Mouse (Mus musculus) testis, adult 2 months (tissue): ENCODE measurements at regions not wholly inside any gene's neighbourhood (a gene's known extent, or its start where the extent isn't known, plus 50 kb on each side); places are given as distances from the start of the nearest gene placed in this dataset.

ENCODE experiments used
- H3K27ac ChIP-seq: fragments of 200-500 bp; 2 replicates; pipeline ENCODE4 v1.5.1; 2012; ENCODE audit warnings: low read depth, low read length; ENCODE audit not compliant: control insufficient read depth, insufficient read depth
- H3K27me3 ChIP-seq: fragments of 200-500 bp; 2 replicates; pipeline ENCODE4 v1.6.1; 2012; ENCODE audit warnings: mild to moderate bottlenecking, low read length, moderate library complexity; ENCODE audit not compliant: control insufficient read depth, insufficient read depth
- H3K36me3 ChIP-seq: fragments of 200-500 bp; 2 replicates; pipeline ENCODE4 v1.6.1; 2012; ENCODE audit warnings: mild to moderate bottlenecking, low read length; ENCODE audit not compliant: control insufficient read depth, insufficient read depth
- H3K4me1 ChIP-seq: fragments of 200-500 bp; 2 replicates; pipeline ENCODE4 v1.6.1; 2012; ENCODE audit warnings: low read length; ENCODE audit not compliant: control insufficient read depth, insufficient read depth
- H3K4me3 ChIP-seq: fragments of 200-500 bp; 2 replicates; pipeline ENCODE4 v1.5.1; 2012; ENCODE audit warnings: low read depth, mild to moderate bottlenecking, low read length, moderate library complexity, mixed read lengths; ENCODE audit not compliant: control insufficient read depth
- CTCF ChIP-seq: fragments of 200-500 bp; IDR thresholded peaks from 2 replicates; pipeline ENCODE4 v1.5.1; 2012; ENCODE audit warnings: low read depth, mild to moderate bottlenecking, inconsistent platforms, low read length, moderate library complexity; ENCODE audit not compliant: control insufficient read depth, insufficient read depth, insufficient replicate concordance
- POLR2A ChIP-seq: fragments of 200-500 bp; IDR thresholded peaks from 2 replicates; pipeline ENCODE4 v1.6.1; 2012; ENCODE audit warnings: low read depth, mild to moderate bottlenecking, inconsistent platforms, low read length, moderate library complexity; ENCODE audit not compliant: control insufficient read depth

GRCm38 (mm10) chr14:61665815-61666214 lies 58.6 kb downstream of the Kcnrg start:
- H3K4me3 ChIP-seq, result no peak overlapping the region
- H3K27me3 ChIP-seq, result no peaks in the 10 kb centered on the region
- no peak overlapping the region for H3K27ac ChIP-seq
- H3K4me1 ChIP-seq, result no peaks in the 10 kb centered on the region
- H3K36me3 ChIP-seq, result no peaks in the 10 kb centered on the region
- TF ChIP-seq CTCF, result no peak

- Histone ChIP-seq H3K4me1 (no peaks in the 10 kb centered on the region), H3K4me3 (no peak overlapping the region), H3K36me3 (no peaks in the 10 kb centered on the region), H3K27me3 (no peaks in the 10 kb centered on the region), H3K27ac (no peak overlapping the region)
- TF ChIP-seq POLR2A (no peak), CTCF (no peak)
These were observed 65.9 kb downstream of the Kcnrg start for GRCm38 (mm10) chr14:61673184-61673583.

- H3K36me3 ChIP-seq, result no peaks in the 10 kb centered on the region
- no peak for TF ChIP-seq CTCF
- no peak for TF ChIP-seq POLR2A
- peaks cover 14% of the 10 kb centered on the region for H3K4me1 ChIP-seq
- no peak overlapping the region for H3K27ac ChIP-seq
- no peaks in the 10 kb centered on the region for H3K27me3 ChIP-seq
- H3K4me3 ChIP-seq, result no peak overlapping the region
These were observed 70.8 kb downstream of the Kcnrg start for GRCm38 (mm10) chr14:61678107-61678506.

GRCm38 (mm10) chr14:61680818-61681707 lies 73.8 kb downstream of the Kcnrg start:
- Histone ChIP-seq H3K36me3 (no peaks in the 10 kb centered on the region), H3K27me3 (no peaks in the 10 kb centered on the region), H3K4me1 (peaks cover 16% of the 10 kb centered on the region), H3K4me3 (peak overlapping the region; percentile 91), H3K27ac (peak overlapping the region; percentile 91)
- peak; percentile 17; the same call in 1 of the 2 replicates for TF ChIP-seq CTCF
- peak; percentile 63 for TF ChIP-seq POLR2A

- TF ChIP-seq CTCF (no peak), POLR2A (no peak)
- Histone ChIP-seq H3K4me1 (peaks cover 21% of the 10 kb centered on the region), H3K36me3 (no peaks in the 10 kb centered on the region), H3K4me3 (peak overlapping the region; percentile 91), H3K27me3 (peaks cover 1% of the 10 kb centered on the region; the same call in 1 of the 2 replicates), H3K27ac (peak overlapping the region; percentile 91)
These were observed 74.7 kb downstream of the Kcnrg start for GRCm38 (mm10) chr14:61681708-61682701.

- H3K27ac ChIP-seq, result peak overlapping the region; percentile 90
- no peaks in the 10 kb centered on the region for H3K36me3 ChIP-seq
- peak overlapping the region; percentile 91 for H3K4me3 ChIP-seq
- peaks cover 23% of the 10 kb centered on the region for H3K4me1 ChIP-seq
- TF ChIP-seq POLR2A (no peak), CTCF (no peak)
- H3K27me3 ChIP-seq, result peaks cover 2% of the 10 kb centered on the region; the same call in 1 of the 2 replicates
These were observed 75.6 kb downstream of the Kcnrg start for GRCm38 (mm10) chr14:61682721-61683355.

GRCm38 (mm10) chr14:61683356-61683740 lies 76.1 kb downstream of the Kcnrg start:
- TF ChIP-seq CTCF, result no peak
- TF ChIP-seq POLR2A, result no peak
- H3K27me3 ChIP-seq, result peaks cover 2% of the 10 kb centered on the region; the same call in 1 of the 2 replicates
- peak overlapping the region; percentile 90 for H3K27ac ChIP-seq
- peaks cover 23% of the 10 kb centered on the region for H3K4me1 ChIP-seq
- no peaks in the 10 kb centered on the region for H3K36me3 ChIP-seq
- peak overlapping the region; percentile 91 for H3K4me3 ChIP-seq
